Mouse (Mus musculus) heart, embryonic 16.5 days (tissue): Measurements from ENCODE around the gene Satb2. TPM values are rescaled to one million over a fixed set of nuclear protein-coding genes. Genes with fewer than 3 reads are reported as not detected.

Experiments
- ATAC-seq: fragments of 200-750 bp; cut with Nextera tagmentation; replicated peaks from 2 replicates; pipeline ENCODE4 v1.8.0; 2017; ENCODE audit warnings: moderate number of reproducible peaks; ENCODE audit not compliant: insufficient read depth, low FRiP score; ENCODE audit errors: extremely low read depth
- H3K27ac ChIP-seq: fragments of 300-500 bp; sonication (generic); 2 replicates; pipeline ENCODE4 v1.5.1; 2014; ENCODE audit warnings: mild to moderate bottlenecking, low read length, control low read depth, moderate library complexity
- H3K27me3 ChIP-seq: fragments of 300-500 bp; sonication (generic); 2 replicates; pipeline ENCODE4 v1.6.1; 2014; ENCODE audit warnings: low read length, mixed read lengths; ENCODE audit not compliant: control insufficient read depth, insufficient read depth
- H3K36me3 ChIP-seq: fragments of 300-500 bp; sonication (generic); 2 replicates; pipeline ENCODE4 v1.6.1; 2014; ENCODE audit not compliant: control insufficient read depth, insufficient read depth
- H3K4me1 ChIP-seq: fragments of 300-500 bp; sonication (generic); 2 replicates; pipeline ENCODE4 v1.6.1; 2014; ENCODE audit warnings: low read length, mixed read lengths; ENCODE audit not compliant: control insufficient read depth, insufficient read depth
- H3K4me2 ChIP-seq: fragments of 300-500 bp; sonication (generic); 2 replicates; pipeline ENCODE4 v1.6.1; 2014; ENCODE audit warnings: low read depth, mild to moderate bottlenecking, control low read depth, low read length
- H3K4me3 ChIP-seq: fragments of 300-500 bp; sonication (generic); 2 replicates; pipeline ENCODE4 v1.5.1; 2014; ENCODE audit warnings: mild to moderate bottlenecking, control low read depth, low read length
- H3K9ac ChIP-seq: fragments of 300-500 bp; sonication (generic); 2 replicates; pipeline ENCODE4 v1.6.1; 2014; ENCODE audit warnings: low read length, control low read depth
- H3K9me3 ChIP-seq: fragments of 300-500 bp; sonication (generic); replicated peaks from 2 replicates; pipeline ENCODE4 v1.6.1; 2016; ENCODE audit warnings: low read length; ENCODE audit not compliant: control insufficient read depth
- WGBS: fragments of 180-500 bp; shearing (Covaris S2); extraction: QIAGEN DNeasy Blood & Tissue Kit; methylation state at CpG from one replicate; pipeline ENCODE4 v1.1.7; 2014; 5-methylcytosine and 5-hydroxymethylcytosine counted together
- microRNA-seq: library from miRNA; unstranded; fragments of <30 nt; microRNA quantifications from one replicate; pipeline ENCODE4, GENCODE M21; 2017
- polyA plus RNA-seq: library from polyadenylated mRNA; unstranded; fragments of >200 nt; fragmentation: Nextera tagmentation; extraction: Ambion mirVana; gene quantifications from 2 replicates; pipeline ENCODE4 v1.2.1, GENCODE M21; 2015

The Satb2 gene
- polyA plus RNA-seq, 1 experiment from 2014 or later = 0.26 TPM

DNA sequence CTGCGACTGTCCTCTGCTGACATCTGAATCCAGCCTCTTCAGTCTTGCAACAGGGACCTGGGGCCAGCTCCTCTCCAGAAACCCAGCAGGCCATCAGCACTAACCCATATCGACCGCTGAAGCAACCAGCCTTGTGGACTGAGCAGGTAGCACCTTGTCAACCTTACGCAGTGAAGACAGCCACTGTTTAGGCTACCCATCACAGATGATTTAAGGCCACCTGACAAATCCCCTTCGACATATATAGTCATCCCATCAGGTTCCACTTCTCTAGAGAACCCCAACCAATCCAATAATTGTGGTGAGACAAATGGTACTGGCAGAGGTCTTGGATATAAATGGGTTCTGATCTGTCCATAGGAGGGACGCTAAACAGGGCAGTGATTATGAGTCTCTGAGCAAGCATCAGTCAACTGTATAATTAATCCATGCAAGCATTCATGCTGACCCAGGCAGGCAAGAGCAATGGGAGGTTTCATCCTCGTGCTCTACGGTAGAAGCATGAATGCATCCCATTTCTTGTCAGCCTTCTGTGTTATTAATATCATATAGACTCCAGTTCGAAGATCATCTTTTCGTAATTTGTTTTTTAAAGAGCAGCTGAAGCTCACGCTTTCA, 229.5 kb downstream of the Satb2 start:
- no peak overlapping the region for H3K27ac ChIP-seq
- H3K9ac ChIP-seq = no peak overlapping the region
- H3K4me1 ChIP-seq = no peaks in the 10 kb centered on the region
- H3K36me3 ChIP-seq = no peaks in the 10 kb centered on the region
- H3K4me3 ChIP-seq = no peak overlapping the region
- no peaks in the 10 kb centered on the region for H3K27me3 ChIP-seq
- H3K9me3 ChIP-seq = no peaks in the 10 kb centered on the region
- H3K4me2 ChIP-seq = no peak overlapping the region
- 81% methylated on average over 11 of the region's 11 CpGs for WGBS
- ATAC-seq = no peak

Small RNAs within 50 kb of the gene (microRNA-seq; reads per million reads assigned to microRNA genes)
- gene Gm23943 = not detected
